Mouse (Mus musculus): Measurements from ENCODE around the gene Card10.

DNA sequence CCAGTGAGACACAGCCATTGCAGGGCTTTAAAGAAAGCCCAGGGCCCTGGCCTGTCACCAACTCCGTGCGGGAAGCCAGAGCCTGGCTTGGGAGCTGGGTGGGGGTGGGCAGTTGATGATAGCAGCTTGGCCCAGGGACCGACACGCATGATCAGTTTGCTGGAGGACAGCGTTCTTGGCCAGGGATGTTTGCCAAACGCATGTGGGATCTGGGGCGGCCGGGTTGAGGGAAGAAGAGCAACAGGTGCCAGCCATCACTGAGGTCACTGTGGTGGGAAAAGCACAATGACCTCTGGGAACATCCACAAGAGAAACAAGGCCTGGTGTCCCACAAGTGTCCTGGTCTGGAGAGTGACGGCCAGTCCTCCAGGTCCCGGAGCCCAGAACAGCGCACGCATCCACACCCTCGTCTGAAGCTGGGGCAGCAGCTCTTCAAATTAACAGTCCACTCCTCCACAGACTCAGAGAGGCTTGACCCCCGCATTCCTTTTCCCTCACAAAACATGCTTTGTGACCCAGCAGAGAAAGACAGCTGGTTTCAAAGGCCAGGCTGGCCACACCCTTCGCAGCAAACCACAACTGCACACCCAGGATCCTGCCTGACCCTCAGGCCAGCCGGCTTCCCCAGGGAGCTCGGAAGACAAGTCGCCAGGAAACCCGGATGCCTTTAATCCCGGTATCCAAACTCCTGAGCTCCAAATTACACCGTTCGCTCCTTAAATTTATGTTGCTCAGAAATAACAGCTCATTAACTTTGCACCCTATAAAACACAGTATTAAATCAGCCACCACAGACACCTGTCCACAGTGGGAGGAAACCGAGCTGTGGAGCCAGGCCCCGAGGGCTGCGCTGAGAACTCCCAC lies 6.4 kb downstream of the Card10 start:
- TF ChIP-seq CTCF (IDR thresholded peaks at IDR 0.05; ENCODE audit: borderline replicate concordance, insufficient read depth, low read length) (no peak), POLR2A (IDR thresholded peaks at IDR 0.05; ENCODE audit: low read depth, low read length) (no peak)

Measured in embryonic fibroblast, embryonic 13.5 days (primary cell).